Mouse (Mus musculus) cerebellum, adult 2 months (tissue): ENCODE results near the gene Tescl. TPM values are rescaled to one million over a fixed set of nuclear protein-coding genes. Genes with fewer than 3 reads are reported as not detected.

Experiments
- DNase-seq, 2 experiments: peaks; one replicate each; pipeline ENCODE4 v3.0.0; 2021
- H3K27ac ChIP-seq: fragments of 200-500 bp; 2 replicates; pipeline ENCODE4 v1.5.1; 2012; ENCODE audit warnings: low read length, control low read depth, inconsistent platforms; ENCODE audit not compliant: insufficient read depth
- H3K27me3 ChIP-seq: fragments of 200-500 bp; 2 replicates; pipeline ENCODE4 v1.6.1; 2012; ENCODE audit warnings: inconsistent platforms, mild to moderate bottlenecking, low read length, moderate library complexity; ENCODE audit not compliant: control insufficient read depth, insufficient read depth
- H3K4me1 ChIP-seq: fragments of 200-500 bp; 2 replicates; pipeline ENCODE4 v1.6.1; 2011; ENCODE audit warnings: low read length; ENCODE audit not compliant: control insufficient read depth, insufficient read depth
- H3K4me3 ChIP-seq: fragments of 200-500 bp; replicated peaks from 2 replicates; pipeline ENCODE3; 2011; ENCODE audit warnings: mild to moderate bottlenecking, low read depth, low read length, control low read depth; ENCODE audit not compliant: insufficient read depth
- CTCF ChIP-seq: fragments of 200-500 bp; IDR thresholded peaks from 2 replicates; pipeline ENCODE4 v1.5.1; 2011; ENCODE audit warnings: low read depth, mild to moderate bottlenecking, control low read depth, low read length, moderate library complexity, borderline replicate concordance; ENCODE audit not compliant: insufficient read depth
- POLR2A ChIP-seq: fragments of 200-500 bp; IDR thresholded peaks from 2 replicates; pipeline ENCODE4 v1.6.1; 2011; ENCODE audit warnings: low read length, control low read depth, borderline replicate concordance; ENCODE audit not compliant: insufficient read depth
- WGBS: fragments of 180-500 bp; shearing (Covaris S2); methylation state at CpG from one replicate; pipeline ENCODE4 v1.1.7; 2018; 5-methylcytosine and 5-hydroxymethylcytosine counted together
- polyA plus RNA-seq: library from polyadenylated mRNA; depleted of rRNA; stranded (reverse); fragments of >200 nt; gene quantifications from 2 replicates; pipeline ENCODE4 v1.2.3, GENCODE M21; 2012; rRNA removed

Tescl gene
- polyA plus RNA-seq, 1 experiment = 0.39 TPM

- TF ChIP-seq CTCF (0 out of 2 replicates have a peak, but pooled peaks have one; percentile 11), POLR2A (no peak)
- H3K27ac ChIP-seq = no peak overlapping the region
- 52% methylated on average over 4 of the region's 4 CpGs for WGBS
- H3K4me3 ChIP-seq = no peak overlapping the region
- H3K4me1 ChIP-seq = peaks cover 5% of the 10 kb centered on the region
- DNase-seq = no peak
- H3K27me3 ChIP-seq = no peaks in the 10 kb centered on the region
These were observed 47.6 kb downstream of the Tescl start for GRCm38 (mm10) chr7:24286090-24286489.

Other genes starting within 250 kb of the Tescl start
- 7.7 and 8.1 TPM in 2 replicates for gene Zfp112, start 221.6 kb downstream of the Tescl start, polyA plus RNA-seq
- gene Zfp235, start 199.8 kb downstream of the Tescl start, polyA plus RNA-seq = 20.2 and 21.4 TPM in 2 replicates
- gene Zfp114, start 158.9 kb downstream of the Tescl start, polyA plus RNA-seq = 2.2 and 3.0 TPM in 2 replicates
- gene Zfp111, start 122.5 kb downstream of the Tescl start, polyA plus RNA-seq = 5.3 and 5.5 TPM in 2 replicates
- 6.5 and 7.2 TPM in 2 replicates for gene Zfp109, start 96.4 kb downstream of the Tescl start, polyA plus RNA-seq
- gene Zfp108, start 79.1 kb downstream of the Tescl start, polyA plus RNA-seq = 5.7 and 6.1 TPM in 2 replicates
- 8.8 and 9.2 TPM in 2 replicates for gene Zfp93, start 63.5 kb downstream of the Tescl start, polyA plus RNA-seq
- gene Zfp61, start 32.7 kb downstream of the Tescl start, polyA plus RNA-seq = 33.0 and 36.4 TPM in 2 replicates
- gene Zfp94, start 17.3 kb downstream of the Tescl start, polyA plus RNA-seq = 18.2 and 18.3 TPM in 2 replicates
- not detected in 2 replicates for gene Lypd5, start 15.3 kb upstream of the Tescl start, polyA plus RNA-seq
- 0.49 and 0.59 TPM in 2 replicates for gene Kcnn4, start 36.3 kb upstream of the Tescl start, polyA plus RNA-seq
- 89.3 and 95.5 TPM in 2 replicates for gene Smg9, start 65.7 kb upstream of the Tescl start, polyA plus RNA-seq
- gene Irgc1, start 118.4 kb upstream of the Tescl start, polyA plus RNA-seq = not detected in 2 replicates
- 0.79 and 0.97 TPM in 2 replicates for gene Plaur, start 128.5 kb upstream of the Tescl start, polyA plus RNA-seq
- gene Cadm4, start 148.1 kb upstream of the Tescl start, polyA plus RNA-seq = 285 and 312 TPM in 2 replicates
- gene Zfp428, start 173.1 kb upstream of the Tescl start, polyA plus RNA-seq = 68.5 and 68.6 TPM in 2 replicates
- gene AC161166.1, start 178.5 kb upstream of the Tescl start, polyA plus RNA-seq = not detected in 2 replicates
- gene Irgq, start 196.8 kb upstream of the Tescl start, polyA plus RNA-seq = 37.0 and 38.3 TPM in 2 replicates
- not detected in 2 replicates for gene Pinlyp, start 212.2 kb upstream of the Tescl start, polyA plus RNA-seq
- gene Xrcc1, start 212.4 kb upstream of the Tescl start, polyA plus RNA-seq = 46.2 and 51.3 TPM in 2 replicates